Mouse (Mus musculus) spleen, postnatal 36 days (tissue): ENCODE data around the gene Ins1.

Experiments
- DNase-seq, 2 experiments: peaks; one replicate each; pipeline ENCODE4 v3.0.0; 2022; ENCODE audit warnings: low spot score in 2 of 2, mixed read lengths in 1 of 2

Gene Ins1

GRCm38 (mm10) chr19:52263997-52264396, at the start of gene Ins1:
Gene Ins1, plus strand, starts transcription at chr19:52264297.
- no peak for DNase-seq
